Mouse (Mus musculus): ENCODE results near the gene Tmbim1.

- TF ChIP-seq POLR2A (IDR thresholded peaks at IDR 0.05; ENCODE audit: low read depth, low read length) = no peak
- no peak for TF ChIP-seq CTCF (IDR thresholded peaks at IDR 0.05; ENCODE audit: extremely low read depth, insufficient read length, insufficient replicate concordance, low read depth, low read length)
Measured at GRCm38 (mm10) chr1:74250096-74250495, 55.3 kb downstream of the Tmbim1 start.
